Mouse (Mus musculus) embryo, embryonic 11.5 days (tissue): ENCODE measurements around the gene Acy3.
"Not testable (repeated sequence)": the region's sequence is repeated elsewhere in the genome, so short reads cannot be mapped to it uniquely, and the experiment has no call there.

ENCODE experiments used
- DNase-seq: peaks from one replicate; pipeline ENCODE4 v3.0.0-alpha.2; 2012; ENCODE audit warnings: low read depth, low spot score

Acy3 gene

GRCm38 (mm10) chr19:3974608-3975007 lies 11.8 kb upstream of the Acy3 start:
- not testable (repeated sequence) for DNase-seq

GRCm38 (mm10) chr19:3975866-3976265 lies 10.5 kb upstream of the Acy3 start:
- DNase-seq, result no peak

- DNase-seq, result peak; percentile 81
These were observed 6.1 kb upstream of the Acy3 start for GRCm38 (mm10) chr19:3980309-3980708.

- no peak for DNase-seq
These were observed 5.5 kb upstream of the Acy3 start for GRCm38 (mm10) chr19:3980917-3981316.

GRCm38 (mm10) chr19:3983527-3984200 lies 2.7 kb upstream of the Acy3 start:
- DNase-seq, result no peak

- DNase-seq, result no peak
These were observed 1.1 kb upstream of the Acy3 start for GRCm38 (mm10) chr19:3985261-3985681.

GRCm38 (mm10) chr19:3988066-3988465 lies 1.7 kb downstream of the Acy3 start:
- DNase-seq, result no peak

GRCm38 (mm10) chr19:3988750-3989149 lies 2.4 kb downstream of the Acy3 start:
- DNase-seq, result no peak

GRCm38 (mm10) chr19:3990804-3991203 lies 4.4 kb downstream of the Acy3 start:
- DNase-seq, result no peak

GRCm38 (mm10) chr19:3991562-3991961 lies 5.2 kb downstream of the Acy3 start:
- no peak for DNase-seq

GRCm38 (mm10) chr19:3991966-3992365 lies 5.6 kb downstream of the Acy3 start:
- no peak for DNase-seq

- DNase-seq, result no peak
These were observed 6.0 kb downstream of the Acy3 start, which contains the start of gene Tbx10 for GRCm38 (mm10) chr19:3992416-3992815. TSS of gene Tbx10 (plus strand) at chr19:3992752.

GRCm38 (mm10) chr19:3994932-3995331 lies 8.6 kb downstream of the Acy3 start:
- DNase-seq, result no peak

- DNase-seq, result no peak
These were observed 9.1 kb downstream of the Acy3 start for GRCm38 (mm10) chr19:3995505-3995904.

GRCm38 (mm10) chr19:3996106-3996505 lies 9.7 kb downstream of the Acy3 start:
- DNase-seq, result no peak

- DNase-seq, result no peak
These were observed 10.4 kb downstream of the Acy3 start for GRCm38 (mm10) chr19:3996747-3997146.

- DNase-seq, result no peak
These were observed 10.9 kb downstream of the Acy3 start for GRCm38 (mm10) chr19:3997231-3997630.

GRCm38 (mm10) chr19:3998335-3998734 lies 12.0 kb downstream of the Acy3 start:
- no peak for DNase-seq

- DNase-seq, result no peak
These were observed 12.9 kb downstream of the Acy3 start for GRCm38 (mm10) chr19:3999121-3999730.

GRCm38 (mm10) chr19:4000119-4000900 lies 13.9 kb downstream of the Acy3 start, which contains the start of the genes Nudt8 and Gm49405:
TSS of gene Nudt8 (plus strand) at chr19:4000580.
TSS of gene Gm49405 (plus strand) at chr19:4000626.
- DNase-seq, result peak; percentile 96

- no peak for DNase-seq
These were observed 14.7 kb downstream of the Acy3 start for GRCm38 (mm10) chr19:4000949-4001525.

- DNase-seq, result no peak
These were observed 15.4 kb downstream of the Acy3 start for GRCm38 (mm10) chr19:4001752-4002151.
